Mouse (Mus musculus) olfactory bulb, adult 2 months (tissue): ENCODE measurements around the gene Cpe.

Experiments
- CTCF ChIP-seq: fragments of 200-500 bp; IDR thresholded peaks from 2 replicates; pipeline ENCODE4 v1.5.1; 2012; ENCODE audit warnings: low read depth, mild to moderate bottlenecking, low read length, moderate library complexity; ENCODE audit not compliant: insufficient read depth
- POLR2A ChIP-seq: fragments of 200-500 bp; IDR thresholded peaks from 2 replicates; pipeline ENCODE4 v1.6.1; 2012; ENCODE audit warnings: mild to moderate bottlenecking, low read depth, low read length, moderate library complexity; ENCODE audit not compliant: insufficient read depth

DNA sequence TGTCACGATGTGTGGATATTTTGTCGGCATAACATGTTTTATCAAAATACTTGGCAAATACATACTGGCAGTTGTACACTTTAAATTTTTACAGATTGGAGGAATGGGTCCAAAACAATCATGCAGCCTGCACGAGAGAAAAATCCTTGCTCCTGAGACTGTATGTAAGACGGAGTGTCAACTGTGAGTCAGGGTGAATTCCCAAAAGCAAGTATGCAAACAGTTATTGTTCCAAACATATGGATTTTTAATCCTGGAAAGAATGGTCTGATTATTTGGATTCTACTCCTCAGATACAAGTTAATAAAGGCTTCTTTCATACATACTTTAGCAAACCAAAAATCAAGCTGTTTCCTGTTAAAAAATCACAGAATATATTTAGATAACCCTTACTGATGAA is 4.1 kb downstream of the Cpe start:
- no peak for TF ChIP-seq POLR2A
- TF ChIP-seq CTCF, result no peak
